Mouse (Mus musculus) liver, adult 2 months (tissue): ENCODE measurements around the gene Ptgdr.

Experiments
- CTCF ChIP-seq: fragments of 200-500 bp; IDR thresholded peaks from 2 replicates; pipeline ENCODE4 v1.5.1; 2011; ENCODE audit warnings: low read depth, low read length, control low read depth
- POLR2A ChIP-seq: fragments of 200-500 bp; IDR thresholded peaks from 2 replicates; pipeline ENCODE4 v1.6.1; 2011; ENCODE audit warnings: low read length, control low read depth; ENCODE audit not compliant: insufficient read depth; ENCODE audit errors: extremely low read depth

DNA sequence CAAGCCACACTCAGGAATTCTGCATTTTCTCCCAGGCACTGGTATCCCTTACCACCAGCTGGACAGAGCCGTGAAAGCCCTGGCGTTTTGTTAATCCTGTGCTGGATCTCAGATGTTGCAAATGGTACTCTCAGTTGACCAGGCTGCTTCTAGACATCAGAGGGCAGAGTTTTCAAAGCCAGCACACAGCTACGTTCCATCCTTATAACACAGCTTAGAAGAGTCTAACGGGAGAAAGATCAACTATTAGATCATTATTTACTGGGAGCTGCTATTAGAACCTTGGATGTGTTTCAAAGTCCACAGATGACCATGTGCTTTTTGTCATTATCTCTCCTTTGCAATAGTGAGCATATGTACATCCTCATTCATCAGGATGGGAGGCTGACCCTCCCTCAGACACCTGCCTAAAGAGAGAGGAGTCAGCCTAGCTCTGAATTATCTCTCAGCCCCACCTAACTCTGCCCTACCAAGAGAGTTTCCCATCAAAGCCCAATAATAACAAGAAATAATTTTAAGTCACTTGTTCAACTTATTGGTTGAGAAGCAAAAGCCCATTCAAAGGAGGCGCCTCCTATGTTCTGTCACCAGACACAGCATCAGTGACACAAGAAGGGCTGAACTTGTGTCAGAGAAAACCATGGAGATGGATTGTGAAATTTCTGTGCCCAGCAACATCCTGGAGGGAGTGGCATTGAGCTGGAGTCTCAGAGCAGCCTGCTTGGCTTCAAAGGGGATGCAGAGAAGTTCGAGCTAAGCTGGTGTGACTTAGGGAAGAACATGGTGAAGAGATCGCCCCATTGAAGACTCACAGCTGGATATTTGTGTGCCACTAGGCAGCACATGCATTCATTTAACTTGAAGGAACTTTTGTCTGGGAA lies 37.8 kb downstream of the Ptgdr start:
- TF ChIP-seq CTCF (no peak), POLR2A (no peak)
